Mouse (Mus musculus) embryo, embryonic 10.5 days (tissue): Measurements from ENCODE around the gene Adamts8.

Experiments
- DNase-seq: peaks from one replicate; pipeline ENCODE4 v3.0.0-alpha.2; 2015; ENCODE audit warnings: low spot score

Adamts8 gene

GRCm38 (mm10) chr9:30985782-30986181 is 43.4 kb downstream of the Adamts8 start:
- DNase-seq, result no peak

DNA sequence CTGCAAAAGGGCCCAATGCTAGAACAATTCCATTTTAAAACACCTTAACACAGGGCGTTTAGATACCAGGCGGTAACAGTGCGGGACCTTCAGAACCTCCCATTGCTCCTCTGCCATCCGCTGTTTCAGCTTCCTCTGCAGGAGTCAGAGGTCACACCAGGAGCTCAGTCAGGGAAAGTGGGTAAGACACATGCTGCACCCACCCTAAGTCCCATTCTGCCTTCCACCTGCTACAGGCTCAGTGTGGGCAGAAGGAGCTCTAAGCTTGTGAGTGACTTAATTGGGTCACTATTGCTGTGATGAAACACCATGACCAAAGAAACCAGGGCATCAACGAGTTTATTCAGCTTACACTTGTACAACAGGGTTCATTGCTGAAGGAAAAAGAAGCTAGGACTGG is 50.7 kb downstream of the Adamts8 start:
- no peak for DNase-seq

DNA sequence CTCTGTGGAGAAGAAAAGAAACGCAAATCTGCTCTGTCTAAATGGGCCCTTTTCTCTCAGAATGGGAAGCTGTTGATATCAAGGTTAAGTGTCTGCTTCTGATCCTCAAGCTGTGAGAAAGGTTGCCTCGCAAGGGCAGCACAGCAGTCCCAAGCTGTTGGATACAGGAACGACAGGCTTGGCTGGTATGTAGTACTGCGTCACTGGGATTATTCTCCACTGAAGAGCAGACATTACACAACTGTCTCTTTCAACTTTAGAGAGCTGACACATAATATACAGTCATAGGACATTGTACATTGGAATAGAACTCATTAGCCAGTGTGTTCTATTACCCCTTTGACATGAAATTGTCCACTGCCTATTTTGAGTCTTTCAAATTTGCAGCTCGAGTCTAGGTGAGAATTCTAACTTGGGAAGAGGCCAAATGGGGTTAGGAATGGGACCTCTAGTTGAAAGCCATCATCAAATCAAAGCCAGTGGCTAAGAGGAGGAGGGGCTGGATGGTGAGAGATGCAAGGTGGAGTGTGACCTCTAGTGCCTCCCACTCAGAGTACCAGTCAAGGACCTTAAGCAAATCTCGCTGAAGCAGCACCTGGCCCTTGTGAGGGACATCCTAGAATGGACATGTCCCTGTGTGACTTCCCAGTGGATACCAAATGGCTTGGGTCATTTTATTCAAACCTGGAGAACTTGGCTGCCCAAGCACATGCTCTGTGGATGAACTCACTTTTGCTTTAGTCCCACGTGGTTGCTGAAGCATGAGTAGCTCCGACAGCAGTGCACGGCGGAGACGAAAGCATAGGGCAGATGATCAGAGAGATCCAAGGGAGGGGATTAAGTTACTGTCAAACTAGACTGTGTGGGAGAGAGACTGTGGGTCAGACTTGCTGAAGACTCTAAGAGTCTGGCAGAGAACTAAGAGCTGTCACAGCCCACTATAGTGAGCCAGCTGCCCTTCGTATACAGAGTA is 54.5 kb downstream of the Adamts8 start:
- DNase-seq, result no peak

DNA sequence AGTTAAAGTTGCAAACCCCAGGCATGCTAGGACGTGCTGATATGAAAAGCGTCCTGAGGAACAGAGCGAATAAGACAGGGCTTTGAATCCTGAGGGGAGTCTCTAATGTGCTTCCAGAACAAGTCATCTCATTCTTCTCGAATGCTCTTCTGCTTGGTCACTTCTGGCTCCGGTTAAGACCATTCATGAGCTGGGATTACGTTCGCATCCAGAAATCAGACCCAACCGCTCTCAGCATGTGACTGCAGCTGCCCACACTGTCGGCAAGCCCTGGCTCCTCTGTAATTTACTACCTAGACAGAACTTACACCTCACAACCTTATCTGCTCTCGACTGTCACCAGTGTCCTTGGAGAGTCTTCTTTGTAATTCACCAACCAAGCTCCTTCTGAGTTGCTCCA is 58.3 kb downstream of the Adamts8 start:
- no peak for DNase-seq

- no peak for DNase-seq
Measured at GRCm38 (mm10) chr9:31002528-31002927, 60.2 kb downstream of the Adamts8 start.

GRCm38 (mm10) chr9:31009334-31009733 is 67.0 kb downstream of the Adamts8 start:
- DNase-seq, result no peak

DNA sequence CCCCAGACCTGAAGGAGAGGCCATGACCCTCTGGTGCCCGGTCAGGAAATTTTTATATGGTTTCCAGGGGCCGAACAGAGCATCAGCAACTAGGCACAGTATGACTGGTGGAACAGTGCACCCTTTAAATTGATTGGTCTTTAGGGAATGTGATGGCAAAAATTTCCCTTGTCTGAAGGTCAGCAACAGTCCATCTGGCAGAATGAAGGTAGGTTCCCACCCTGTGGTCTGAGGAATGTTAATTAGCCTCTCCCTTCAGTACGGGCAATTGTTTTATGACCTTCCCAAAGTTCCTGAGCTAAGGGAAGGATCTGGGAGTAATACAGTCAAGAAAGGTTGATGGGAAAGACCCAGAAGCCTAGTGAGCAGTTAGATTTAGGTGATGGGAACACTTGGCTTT is 67.7 kb downstream of the Adamts8 start:
- DNase-seq, result no peak

DNA sequence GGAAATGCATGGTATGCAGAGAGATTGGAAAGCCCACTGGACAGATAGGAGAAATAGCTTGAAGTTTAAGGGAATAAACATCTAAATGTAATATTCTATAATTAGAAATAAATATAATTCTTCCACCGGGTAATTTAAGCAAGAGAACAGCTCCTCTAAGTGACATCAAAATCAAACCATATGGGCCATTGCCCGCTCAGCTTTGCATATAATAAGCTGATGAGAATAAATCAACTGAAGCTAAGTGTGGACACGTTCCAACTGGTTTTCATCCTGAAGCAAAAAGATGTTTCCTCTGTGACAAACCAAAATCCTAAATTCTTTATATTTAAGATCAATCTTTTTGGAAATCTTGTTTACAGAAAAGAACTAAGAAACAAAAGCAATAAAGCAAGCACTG is 68.4 kb downstream of the Adamts8 start:
- no peak for DNase-seq

- peak; percentile 15 for DNase-seq
Measured at GRCm38 (mm10) chr9:31011533-31011932, 69.2 kb downstream of the Adamts8 start.

DNA sequence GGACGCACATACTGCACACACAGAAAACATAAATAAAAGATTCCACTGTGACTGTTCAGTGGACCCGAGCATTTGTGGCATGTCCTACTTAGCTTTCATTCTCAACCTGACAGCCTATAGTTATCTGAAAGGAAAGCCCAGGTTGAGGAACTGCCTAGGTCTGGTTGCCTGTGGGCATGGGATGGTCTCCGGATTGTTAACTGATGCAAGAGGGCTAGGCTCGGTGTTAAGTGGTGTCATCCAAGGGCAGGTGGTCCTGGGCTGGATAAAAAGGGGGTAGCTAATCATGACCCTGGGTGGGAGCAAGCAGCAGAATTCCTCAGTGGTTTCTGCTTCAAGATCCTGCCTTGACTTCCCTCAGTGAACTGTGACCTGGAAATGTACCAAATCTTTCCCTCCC is 70.3 kb downstream of the Adamts8 start:
- no peak for DNase-seq

- no peak for DNase-seq
Measured at GRCm38 (mm10) chr9:31013415-31013814, 71.1 kb downstream of the Adamts8 start.
